Mouse (Mus musculus): ENCODE measurements at regions not wholly inside any gene's neighbourhood (a gene's known extent, or its start where the extent isn't known, plus 50 kb on each side); places are given as distances from the start of the nearest gene placed in this dataset.

GRCm38 (mm10) chr1:182071922-182072321 is 52.1 kb upstream of the Enah start:
- DNase-seq (ENCODE audit: low spot score in 2 of 2): no peak

GRCm38 (mm10) chr1:182073180-182073579 is 51.4 kb upstream of the Srp9 start:
- DNase-seq (ENCODE audit: low spot score in 2 of 2): no peak

GRCm38 (mm10) chr1:182074265-182074664 is 50.3 kb upstream of the Srp9 start:
- peak in 1 of 2 experiments; percentile 74 for DNase-seq (ENCODE audit: low spot score in 2 of 2)

Measured in gastrocnemius, postnatal 4 days (tissue).